Mouse (Mus musculus) myocyte (in vitro differentiated cells): ENCODE measurements around the gene Smg7. TPM values are rescaled to one million over a fixed set of nuclear protein-coding genes. Genes with fewer than 3 reads are reported as not detected.

Experiments
- H3K27me3 ChIP-seq: one replicate; pipeline ENCODE4 v1.6.1; 2011; ENCODE audit not compliant: control insufficient read depth, insufficient read depth, insufficient read length
- H3K36me3 ChIP-seq: one replicate; pipeline ENCODE4 v1.6.1; 2011; ENCODE audit not compliant: control insufficient read depth, insufficient read depth
- H3K4me2 ChIP-seq: one replicate; pipeline ENCODE4 v1.6.1; 2011; ENCODE audit warnings: low read depth, control low read depth
- H3K4me3 ChIP-seq: one replicate; pipeline ENCODE4 v1.5.1; 2011; ENCODE audit warnings: mild to moderate bottlenecking, control low read depth, moderate library complexity
- H3K79me2 ChIP-seq: one replicate; pipeline ENCODE4 v1.6.1; 2011; ENCODE audit not compliant: control insufficient read depth, insufficient read depth
- H3ac ChIP-seq: one replicate; pipeline ENCODE4 v1.6.1; 2011; ENCODE audit not compliant: control insufficient read depth, insufficient read length
- CEBPB ChIP-seq: IDR thresholded peaks from 2 replicates; pipeline ENCODE4 v1.6.1; 2011; ENCODE audit warnings: mild to moderate bottlenecking, moderate library complexity; ENCODE audit not compliant: poor library complexity, insufficient read depth, severe bottlenecking
- E2F4 ChIP-seq: IDR thresholded peaks from one replicate; pipeline ENCODE4 v1.6.1; 2011; ENCODE audit warnings: mild to moderate bottlenecking, control low read depth, moderate library complexity; ENCODE audit not compliant: insufficient read depth
- MAX ChIP-seq: IDR thresholded peaks from one replicate; pipeline ENCODE4 v1.6.1; 2011; ENCODE audit warnings: low read depth, mild to moderate bottlenecking, control low read depth
- MYOD1 ChIP-seq, 3 experiments: IDR thresholded peaks; one replicate each; pipeline ENCODE4 v1.6.1; 2011; ENCODE audit warnings: control low read depth in 2 of 3, low read depth in 2 of 3, mild to moderate bottlenecking in 2 of 3, moderate library complexity in 1 of 3; ENCODE audit not compliant: insufficient read length in 2 of 3, control insufficient read depth in 1 of 3
- MYOG ChIP-seq, 3 experiments: IDR thresholded peaks; one replicate each; pipeline ENCODE4 v1.6.1; 2011; ENCODE audit warnings: control low read depth in 2 of 3, low read depth in 2 of 3, mild to moderate bottlenecking in 2 of 3; ENCODE audit not compliant: insufficient read length in 2 of 3, control insufficient read depth in 1 of 3, insufficient read depth in 1 of 3
- POLR2A ChIP-seq: IDR thresholded peaks from one replicate; pipeline ENCODE4 v1.6.1; 2011; ENCODE audit warnings: low read depth, mild to moderate bottlenecking, control low read depth, moderate library complexity; ENCODE audit not compliant: insufficient read length
- POLR2AphosphoS2 ChIP-seq: IDR thresholded peaks from one replicate; pipeline ENCODE4 v1.6.1; 2011; ENCODE audit warnings: low read depth, control low read depth; ENCODE audit not compliant: insufficient read length
- REST ChIP-seq: IDR thresholded peaks from one replicate; pipeline ENCODE4 v1.6.1; 2011; ENCODE audit warnings: mild to moderate bottlenecking, control low read depth, moderate library complexity; ENCODE audit not compliant: insufficient read depth, insufficient read length
- SRF ChIP-seq: IDR thresholded peaks from one replicate; pipeline ENCODE4 v1.6.1; 2011; ENCODE audit warnings: low read depth; ENCODE audit not compliant: control insufficient read depth, insufficient read length
- TCF12 ChIP-seq: IDR thresholded peaks from one replicate; pipeline ENCODE4 v1.6.1; 2011; ENCODE audit warnings: mild to moderate bottlenecking, control low read depth; ENCODE audit not compliant: poor library complexity, insufficient read depth, severe bottlenecking
- TCF3 ChIP-seq: IDR thresholded peaks from one replicate; pipeline ENCODE4 v1.6.1; 2011; ENCODE audit warnings: low read depth, control low read depth; ENCODE audit not compliant: insufficient read length
- USF1 ChIP-seq: IDR thresholded peaks from one replicate; pipeline ENCODE4 v1.6.1; 2011; ENCODE audit warnings: low read depth, mild to moderate bottlenecking, control low read depth, moderate library complexity
- polyA plus RNA-seq: library from polyadenylated mRNA; unstranded; fragments of >200 nt; fragmentation: generic; extraction: Trizol; gene quantifications from one replicate; pipeline ENCODE4 v1.2.1, GENCODE M21; 2012; ENCODE audit warnings: missing spikeins

The Smg7 gene
- polyA plus RNA-seq, 1 experiment = 13.6 TPM

DNA sequence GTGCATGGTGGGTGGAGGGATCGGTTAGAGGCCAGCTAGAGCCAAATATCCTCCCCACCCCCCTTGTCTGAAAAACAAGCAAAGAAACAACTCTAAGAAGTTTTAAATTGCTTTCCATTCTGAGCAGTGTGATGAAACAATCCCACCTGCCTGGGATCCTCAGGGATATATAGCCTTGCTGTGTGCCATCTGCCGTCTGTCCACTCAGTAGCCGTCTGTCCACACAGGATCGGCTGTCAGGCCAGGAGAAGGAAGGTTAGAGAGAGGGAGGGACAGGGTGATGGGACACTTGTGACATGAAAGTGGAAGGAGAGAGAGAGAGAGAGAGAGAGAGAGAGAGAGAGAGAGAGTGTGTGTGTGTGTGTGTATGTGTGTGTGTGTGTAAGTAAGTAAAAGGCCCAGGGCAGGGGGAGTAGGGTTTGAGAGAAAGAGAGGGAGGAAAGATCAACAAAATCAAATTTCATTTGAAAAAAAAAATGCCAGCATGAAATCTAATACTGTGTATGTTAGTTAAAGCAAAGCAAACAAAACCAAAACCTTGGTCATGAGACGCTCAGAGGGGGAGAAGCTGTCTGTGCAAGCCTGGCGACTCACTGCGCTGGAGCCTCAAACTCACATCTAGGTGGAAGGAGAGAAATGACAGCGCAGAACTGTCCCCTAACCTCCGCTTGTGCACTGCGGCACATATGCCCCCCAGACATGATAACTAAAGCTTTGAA lies 73.7 kb downstream of the Smg7 start:
- H3K4me3 ChIP-seq = no peak overlapping the region
- H3K27me3 ChIP-seq = no peaks in the 10 kb centered on the region
- TF ChIP-seq CEBPB = no peak
- TF ChIP-seq POLR2A = no peak
- no peak for TF ChIP-seq SRF
- H3K79me2 ChIP-seq = no peaks in the 10 kb centered on the region
- H3ac ChIP-seq = no peak overlapping the region
- H3K36me3 ChIP-seq = no peaks in the 10 kb centered on the region
- H3K4me2 ChIP-seq = no peak overlapping the region

DNA sequence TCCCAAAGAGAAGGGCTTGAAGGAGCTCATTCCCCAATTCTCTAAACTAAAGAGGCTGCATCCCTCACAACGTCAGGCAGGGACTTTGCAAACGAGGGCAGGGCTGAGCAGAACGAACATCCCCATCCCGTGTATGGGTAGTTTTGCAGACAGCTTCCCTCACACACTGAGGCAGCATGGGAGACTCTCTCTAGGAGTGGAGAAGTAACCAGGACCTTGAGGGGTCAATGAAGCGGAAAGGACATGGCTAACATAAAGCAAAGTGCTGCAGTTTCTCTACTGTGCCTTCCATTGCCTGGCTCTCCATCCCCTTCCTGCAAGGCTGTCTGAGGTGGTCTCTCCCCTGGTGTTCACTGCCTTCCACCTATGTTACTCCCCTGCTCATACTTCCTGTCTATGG lies 74.3 kb downstream of the Smg7 start:
- H3K27me3 ChIP-seq = no peaks in the 10 kb centered on the region
- TF ChIP-seq CEBPB (no peak), USF1 (no peak), POLR2A (no peak), MYOD1 (IDR thresholded peaks at IDR 0.05; ENCODE audit: control insufficient read depth in 1 of 3, insufficient read length in 2 of 3, low read depth in 2 of 3) (no peak), POLR2AphosphoS2 (no peak)
- H3K36me3 ChIP-seq = no peaks in the 10 kb centered on the region
- H3K4me3 ChIP-seq = no peak overlapping the region
- H3K79me2 ChIP-seq = no peaks in the 10 kb centered on the region
- H3ac ChIP-seq = no peak overlapping the region
- H3K4me2 ChIP-seq = no peak overlapping the region

DNA sequence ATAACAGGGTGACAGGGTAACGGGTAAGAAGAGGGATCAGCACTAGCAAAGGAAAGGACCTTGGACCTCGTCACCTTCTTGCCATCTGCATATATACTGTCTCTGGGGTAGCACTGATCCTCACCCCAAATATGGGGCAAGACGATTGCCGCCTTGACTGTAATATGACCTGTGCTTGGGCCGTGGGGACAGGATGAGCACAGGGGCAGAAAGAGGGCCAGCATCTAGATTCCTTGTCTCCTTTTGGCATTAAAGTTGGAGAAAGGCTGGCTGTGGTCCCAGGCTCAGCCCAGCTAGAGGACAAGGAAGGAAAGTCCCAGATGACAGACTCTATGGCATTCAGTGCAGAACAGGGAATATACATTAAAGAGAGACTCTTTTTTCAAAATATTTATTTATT lies 76.0 kb downstream of the Smg7 start:
- Histone ChIP-seq H3K79me2 (no peaks in the 10 kb centered on the region), H3ac (no peak overlapping the region), H3K4me2 (no peak overlapping the region), H3K27me3 (no peaks in the 10 kb centered on the region), H3K4me3 (no peak overlapping the region), H3K36me3 (no peaks in the 10 kb centered on the region)
- TF ChIP-seq REST (no peak), SRF (no peak), POLR2A (no peak), MAX (no peak), POLR2AphosphoS2 (no peak)

DNA sequence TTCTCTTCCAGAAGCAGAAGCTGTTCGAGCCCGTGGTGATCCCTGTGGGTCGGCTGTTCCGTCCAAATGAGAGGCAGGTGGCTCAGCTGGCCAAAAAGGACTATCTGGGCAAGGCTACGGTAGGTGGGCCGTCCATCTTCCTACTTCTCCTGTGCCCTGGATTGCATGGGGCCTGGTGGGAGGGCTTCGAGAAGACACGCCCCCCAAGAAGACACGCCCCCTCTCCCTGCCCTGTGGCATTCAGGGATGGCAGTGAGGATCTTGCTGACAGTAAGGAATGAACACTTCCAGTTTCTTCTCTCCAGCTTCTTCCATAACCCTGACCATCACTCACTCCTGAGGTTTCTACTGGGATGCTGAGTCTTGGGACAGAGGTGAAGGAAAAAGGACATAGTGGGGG lies 78.2 kb downstream of the Smg7 start:
- Histone ChIP-seq H3K36me3 (no peaks in the 10 kb centered on the region), H3K79me2 (no peaks in the 10 kb centered on the region), H3K4me2 (no peak overlapping the region), H3K4me3 (no peak overlapping the region), H3ac (no peak overlapping the region), H3K27me3 (no peaks in the 10 kb centered on the region)
- TF ChIP-seq SRF (no peak), TCF3 (no peak), POLR2A (no peak), REST (no peak), TCF12 (no peak), CEBPB (no peak), MAX (no peak), MYOD1 (IDR thresholded peaks at IDR 0.05; ENCODE audit: control insufficient read depth in 1 of 3, insufficient read length in 2 of 3, low read depth in 2 of 3) (no peak), POLR2AphosphoS2 (no peak), MYOG (IDR thresholded peaks at IDR 0.05; ENCODE audit: control insufficient read depth in 1 of 3, insufficient read depth in 1 of 3, insufficient read length in 2 of 3, low read depth in 2 of 3) (no peak), USF1 (no peak)

DNA sequence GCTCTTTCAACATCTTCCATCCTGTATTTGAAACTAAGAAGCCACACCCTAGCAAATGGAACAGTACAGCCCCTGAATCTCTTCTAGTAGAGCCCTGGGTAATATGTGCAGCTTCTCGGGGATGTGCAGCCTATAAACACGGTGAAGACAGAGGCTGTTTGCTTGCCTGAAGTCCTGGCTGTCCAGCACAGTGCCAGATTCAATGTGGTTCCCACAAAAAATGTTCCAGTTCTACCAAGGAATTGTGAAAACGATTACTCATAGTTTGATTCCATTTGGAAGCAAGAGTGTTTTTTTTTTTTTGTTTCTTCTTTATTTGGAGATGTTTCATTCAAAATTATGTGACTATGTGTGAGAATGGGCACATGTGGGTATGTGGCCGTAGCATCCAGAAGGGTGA lies 80.7 kb downstream of the Smg7 start:
- no peaks in the 10 kb centered on the region for H3K36me3 ChIP-seq
- no peak overlapping the region for H3K4me2 ChIP-seq
- no peaks in the 10 kb centered on the region for H3K79me2 ChIP-seq
- H3ac ChIP-seq = no peak overlapping the region
- TF ChIP-seq REST (no peak), MAX (no peak), MYOD1 (IDR thresholded peaks at IDR 0.05; ENCODE audit: control insufficient read depth in 1 of 3, insufficient read length in 2 of 3, low read depth in 2 of 3) (no peak), USF1 (no peak), E2F4 (no peak), POLR2A (no peak), POLR2AphosphoS2 (no peak), CEBPB (no peak), TCF3 (no peak)
- H3K27me3 ChIP-seq = no peaks in the 10 kb centered on the region
- H3K4me3 ChIP-seq = no peak overlapping the region
